Mouse (Mus musculus): Measurements from ENCODE around the gene Trim45.

The Trim45 gene

GRCm38 (mm10) chr3:100921825-100922505, at the start of gene Trim45:
TSS of gene Trim45 (plus strand) at chr3:100922202.
- DNase-seq (ENCODE audit: low spot score): peak; percentile 99

- no peak for DNase-seq (ENCODE audit: low spot score)
These were observed 44.9 kb upstream of the Trim45 start for GRCm38 (mm10) chr3:100877057-100877456.

- DNase-seq (ENCODE audit: low spot score): no peak
These were observed 40.6 kb upstream of the Trim45 start for GRCm38 (mm10) chr3:100881403-100881802.

GRCm38 (mm10) chr3:100881843-100882634, 40.0 kb upstream of the Trim45 start:
- no peak for DNase-seq (ENCODE audit: low spot score)

GRCm38 (mm10) chr3:100889234-100889633, 32.8 kb upstream of the Trim45 start:
- DNase-seq (ENCODE audit: low spot score): no peak

GRCm38 (mm10) chr3:100890406-100890805, 31.6 kb upstream of the Trim45 start:
- peak; percentile 5 for DNase-seq (ENCODE audit: low spot score)

- DNase-seq (ENCODE audit: low spot score): no peak
These were observed 29.3 kb upstream of the Trim45 start for GRCm38 (mm10) chr3:100892383-100893335.

- DNase-seq (ENCODE audit: low spot score): no peak
These were observed 26.5 kb upstream of the Trim45 start for GRCm38 (mm10) chr3:100895500-100895899.

- no peak for DNase-seq (ENCODE audit: low spot score)
These were observed 15.9 kb upstream of the Trim45 start for GRCm38 (mm10) chr3:100906128-100906527.

GRCm38 (mm10) chr3:100906916-100907315, 15.1 kb upstream of the Trim45 start:
- no peak for DNase-seq (ENCODE audit: low spot score)

- no peak for DNase-seq (ENCODE audit: low spot score)
These were observed 13.4 kb upstream of the Trim45 start for GRCm38 (mm10) chr3:100908594-100908993.

- no peak for DNase-seq (ENCODE audit: low spot score)
These were observed 11.4 kb upstream of the Trim45 start for GRCm38 (mm10) chr3:100910621-100911020.

- no peak for DNase-seq (ENCODE audit: low spot score)
These were observed 11.0 kb upstream of the Trim45 start for GRCm38 (mm10) chr3:100911026-100911425.

GRCm38 (mm10) chr3:100911498-100912213, 10.3 kb upstream of the Trim45 start:
- DNase-seq (ENCODE audit: low spot score): no peak

GRCm38 (mm10) chr3:100916844-100917243, 5.2 kb upstream of the Trim45 start:
- peak; percentile 75 for DNase-seq (ENCODE audit: low spot score)

GRCm38 (mm10) chr3:100920611-100921140, 1.3 kb upstream of the Trim45 start:
- DNase-seq (ENCODE audit: low spot score): peak; percentile 43

- no peak for DNase-seq (ENCODE audit: low spot score)
These were observed 739 bp downstream of the Trim45 start for GRCm38 (mm10) chr3:100922506-100923375.

GRCm38 (mm10) chr3:100924065-100924732, 2.2 kb downstream of the Trim45 start:
- DNase-seq (ENCODE audit: low spot score): peak; percentile 13

GRCm38 (mm10) chr3:100925176-100925575, 3.2 kb downstream of the Trim45 start:
- no peak for DNase-seq (ENCODE audit: low spot score)

Data from MN1 (cell line).